Mouse (Mus musculus): ENCODE measurements at regions not wholly inside any gene's neighbourhood (a gene's known extent, or its start where the extent isn't known, plus 50 kb on each side); places are given as distances from the start of the nearest gene placed in this dataset.

- DNase-seq (ENCODE audit: low spot score in 2 of 2) = no peak
Observed at GRCm38 (mm10) chr14:107727234-107727633, 1186.7 kb downstream of the Slitrk1 start.

- DNase-seq (ENCODE audit: low spot score in 2 of 2) = no peak
Observed at GRCm38 (mm10) chr14:107688349-107688748, 1225.6 kb downstream of the Slitrk1 start.

GRCm38 (mm10) chr14:107687261-107688019, 1226.5 kb downstream of the Slitrk1 start:
- peak in 1 of 2 experiments; percentile 61 for DNase-seq (ENCODE audit: low spot score in 2 of 2)

- DNase-seq (ENCODE audit: low spot score in 2 of 2) = no peak
Observed at GRCm38 (mm10) chr14:107656595-107656994, 1257.4 kb downstream of the Slitrk1 start.

GRCm38 (mm10) chr14:107615466-107615865, 1298.5 kb downstream of the Slitrk1 start:
- DNase-seq (ENCODE audit: low spot score in 2 of 2) = no peak

GRCm38 (mm10) chr14:107614348-107614747, 1299.6 kb downstream of the Slitrk1 start:
- no peak for DNase-seq (ENCODE audit: low spot score in 2 of 2)

- no peak for DNase-seq (ENCODE audit: low spot score in 2 of 2)
Observed at GRCm38 (mm10) chr14:107603198-107603597, 1310.8 kb downstream of the Slitrk1 start.

- no peak for DNase-seq (ENCODE audit: low spot score in 2 of 2)
Observed at GRCm38 (mm10) chr14:107586715-107587114, 1327.2 kb downstream of the Slitrk1 start.

GRCm38 (mm10) chr14:107584252-107584651, 1329.7 kb downstream of the Slitrk1 start:
- no peak for DNase-seq (ENCODE audit: low spot score in 2 of 2)

GRCm38 (mm10) chr14:107570676-107571075, 1343.3 kb downstream of the Slitrk1 start:
- no peak for DNase-seq (ENCODE audit: low spot score in 2 of 2)

GRCm38 (mm10) chr14:107568496-107568895, 1345.5 kb downstream of the Slitrk1 start:
- DNase-seq (ENCODE audit: low spot score in 2 of 2) = no peak

Data from left cerebral cortex, adult 8-10 months (tissue).